Comparison of ENCODE assay signal across 10 mouse cellular contexts in the genomic region with DNA sequence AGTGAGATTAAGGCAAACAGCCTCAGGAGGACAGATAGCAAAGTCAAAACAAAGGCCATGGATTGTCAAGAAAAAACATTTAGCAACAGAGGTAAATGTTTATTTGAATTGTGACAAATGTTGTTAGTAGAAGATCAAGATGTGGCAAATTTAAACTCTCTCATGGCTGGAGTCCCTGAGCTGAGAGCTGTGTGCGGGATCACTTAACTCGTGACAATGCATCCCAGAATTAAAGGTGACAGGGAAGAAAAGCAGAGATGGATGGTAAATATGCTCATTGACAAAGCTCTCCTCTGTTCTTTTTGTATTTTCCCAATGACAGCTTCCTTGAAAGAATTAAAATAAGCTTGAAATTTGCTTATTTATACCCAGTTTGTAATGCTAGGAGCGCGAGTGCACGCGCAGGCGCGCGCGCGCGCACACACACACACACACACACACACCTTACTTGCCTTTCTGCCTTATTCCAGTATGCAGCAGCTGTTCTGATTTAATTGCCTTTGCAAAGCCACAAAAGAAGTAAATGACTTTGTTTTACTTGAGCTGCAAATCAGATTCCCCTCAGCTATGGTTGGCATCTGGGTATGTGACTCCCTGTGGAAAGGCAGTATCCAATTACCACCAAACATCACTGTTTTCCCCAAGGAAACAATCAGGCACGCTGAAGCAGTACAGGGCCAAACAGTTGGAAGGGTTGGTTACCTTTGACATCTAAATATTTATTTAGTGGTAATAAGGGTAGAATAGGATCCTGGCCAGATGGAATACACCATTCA.
DNase-seq lines count a peak whose midpoint lies in the region; ATAC-seq and TF ChIP-seq lines count a peak whose summit lies in the region.
"Had no signal": no experiment of that assay in that cellular context is flagged by ENCODE, and none has a peak within 500 bp of the region (broad histone marks: within the 10 kb centered on the region; RNA-seq: fewer than 3 reads in every experiment).

No protein-coding gene starts in this region.

- no peak for TF ChIP-seq CTCF in gastrocnemius, adult 2 months (IDR thresholded peaks at IDR 0.05)

- peak; percentile 69 for ATAC-seq in forebrain, embryonic 11.5 days (replicated peaks; ENCODE audit: low FRiP score)
- peak; percentile 65; the same call in 1 of the 2 replicates for ATAC-seq in forebrain, embryonic 13.5 days
- ATAC-seq in neural tube, embryonic 11.5 days (ENCODE audit: insufficient read depth, low FRiP score, low TSS enrichment) = peak; percentile 73; the same call in 1 of the 2 replicates
- ATAC-seq in CD4-positive, CD25-positive, alpha-beta regulatory T cell, adult 4 months = no peak
- no peak for ATAC-seq in cerebellum, adult (ENCODE audit: insufficient number of reproducible peaks, low FRiP score, low TSS enrichment)

- intact Hi-C loops in gastrocnemius, adult 2 months (cut with DNase I) = no loop called here

- H3K4me3 ChIP-seq in forebrain, embryonic 11.5 days (ENCODE audit: low read depth, low read length) = no peak overlapping the region
- H3K4me3 ChIP-seq in forebrain, embryonic 10.5 days = no peak overlapping the region
- H3K4me3 ChIP-seq in forebrain, embryonic 13.5 days = no peak overlapping the region
- no peak overlapping the region for H3K4me3 ChIP-seq in limb, embryonic 10.5 days
- no peak overlapping the region for H3K4me3 ChIP-seq in neural tube, embryonic 11.5 days (ENCODE audit: low read depth, low read length)
- H3K4me3 ChIP-seq in gastrocnemius, adult 2 months = no peak overlapping the region

- peak; percentile 57 for DNase-seq in forebrain, embryonic 11.5 days (ENCODE audit: low spot score)
- DNase-seq in forebrain, embryonic 10.5 days (ENCODE audit: extremely low spot score, low spot score) = no peak
- DNase-seq in limb, embryonic 10.5 days (ENCODE audit: low spot score) = peak; percentile 50
- DNase-seq in neural tube, embryonic 11.5 days (ENCODE audit: low spot score) = peak; percentile 36
- no peak for DNase-seq in gastrocnemius, adult 2 months
- DNase-seq: heart, postnatal 4 days had no signal

- 82% methylated on average over 13 of the region's 13 CpGs for WGBS in forebrain, embryonic 11.5 days
- WGBS in forebrain, embryonic 10.5 days = 83% methylated on average over 13 of the region's 13 CpGs
- WGBS in forebrain, embryonic 13.5 days = 76% methylated on average over 13 of the region's 13 CpGs
- 81% methylated on average over 13 of the region's 13 CpGs for WGBS in limb, embryonic 10.5 days
- 75% methylated on average over 13 of the region's 13 CpGs for WGBS in neural tube, embryonic 11.5 days

- H3K27ac ChIP-seq in forebrain, embryonic 11.5 days (ENCODE audit: low read depth, low read length) = 0 out of 2 replicates have a peak overlapping the region, but pooled peaks have one; percentile 3
- no peak overlapping the region for H3K27ac ChIP-seq in forebrain, embryonic 10.5 days
- 0 out of 2 replicates have a peak overlapping the region, but pooled peaks have one; percentile 19 for H3K27ac ChIP-seq in forebrain, embryonic 13.5 days
- H3K27ac ChIP-seq in limb, embryonic 10.5 days = no peak overlapping the region
- 0 out of 2 replicates have a peak overlapping the region, but pooled peaks have one; percentile 29 for H3K27ac ChIP-seq in neural tube, embryonic 11.5 days (ENCODE audit: low read depth, low read length)
- H3K27ac ChIP-seq in gastrocnemius, adult 2 months = no peak overlapping the region
- H3K27ac ChIP-seq: liver, embryonic 14.5 days had no signal

- no peaks in the 10 kb centered on the region for H3K4me1 ChIP-seq in forebrain, embryonic 11.5 days (replicated peaks; ENCODE audit: control insufficient read depth, insufficient read depth, low read length)
- H3K4me1 ChIP-seq in forebrain, embryonic 10.5 days = peaks cover 23% of the 10 kb centered on the region
- H3K4me1 ChIP-seq in forebrain, embryonic 13.5 days = peaks cover 12% of the 10 kb centered on the region
- peaks cover 19% of the 10 kb centered on the region for H3K4me1 ChIP-seq in limb, embryonic 10.5 days
- H3K4me1 ChIP-seq in neural tube, embryonic 11.5 days (ENCODE audit: control insufficient read depth, insufficient read depth, low read length) = peaks cover 5% of the 10 kb centered on the region

- no peaks in the 10 kb centered on the region for H3K9me3 ChIP-seq in forebrain, embryonic 11.5 days (ENCODE audit: control insufficient read depth, low read length)
- no peaks in the 10 kb centered on the region for H3K9me3 ChIP-seq in forebrain, embryonic 10.5 days
- no peaks in the 10 kb centered on the region for H3K9me3 ChIP-seq in forebrain, embryonic 13.5 days (replicated peaks)
- no peaks in the 10 kb centered on the region for H3K9me3 ChIP-seq in limb, embryonic 10.5 days (replicated peaks)
- no peaks in the 10 kb centered on the region for H3K9me3 ChIP-seq in neural tube, embryonic 11.5 days (ENCODE audit: control insufficient read depth, low read length)

- no peaks in the 10 kb centered on the region for H3K27me3 ChIP-seq in forebrain, embryonic 11.5 days (ENCODE audit: control insufficient read depth, insufficient read depth, low read length)
- no peaks in the 10 kb centered on the region for H3K27me3 ChIP-seq in forebrain, embryonic 10.5 days (ENCODE audit: poor library complexity, severe bottlenecking)
- no peaks in the 10 kb centered on the region for H3K27me3 ChIP-seq in forebrain, embryonic 13.5 days
- no peaks in the 10 kb centered on the region for H3K27me3 ChIP-seq in limb, embryonic 10.5 days (ENCODE audit: low read depth, poor library complexity, severe bottlenecking)
- no peaks in the 10 kb centered on the region for H3K27me3 ChIP-seq in neural tube, embryonic 11.5 days (ENCODE audit: control insufficient read depth, insufficient read depth, low read length)

- H3K4me2 ChIP-seq in forebrain, embryonic 11.5 days (ENCODE audit: low read depth, low read length, severe bottlenecking) = no peak overlapping the region
- H3K4me2 ChIP-seq in forebrain, embryonic 13.5 days = peak overlapping the region; percentile 7; the same call in 1 of the 2 replicates
- no peak overlapping the region for H3K4me2 ChIP-seq in neural tube, embryonic 11.5 days (ENCODE audit: low read depth)

- H3K36me3 ChIP-seq in forebrain, embryonic 11.5 days (ENCODE audit: control insufficient read depth, insufficient read depth, low read length) = no peaks in the 10 kb centered on the region
- no peaks in the 10 kb centered on the region for H3K36me3 ChIP-seq in forebrain, embryonic 10.5 days (replicated peaks)
- no peaks in the 10 kb centered on the region for H3K36me3 ChIP-seq in forebrain, embryonic 13.5 days (ENCODE audit: poor library complexity, severe bottlenecking)
- no peaks in the 10 kb centered on the region for H3K36me3 ChIP-seq in limb, embryonic 10.5 days
- no peaks in the 10 kb centered on the region for H3K36me3 ChIP-seq in neural tube, embryonic 11.5 days (ENCODE audit: control insufficient read depth, insufficient read depth, low read length)

- H3K9ac ChIP-seq in forebrain, embryonic 11.5 days (ENCODE audit: low read length) = no peak overlapping the region
- H3K9ac ChIP-seq in forebrain, embryonic 13.5 days = no peak overlapping the region
- no peak overlapping the region for H3K9ac ChIP-seq in neural tube, embryonic 11.5 days (ENCODE audit: low read length)
- H3K9ac ChIP-seq: liver, embryonic 14.5 days had no signal

Comparison
In these comparisons a context has a peak if more than half of its experiments do, and no peak if none do; other contexts are left out.
1. DNase-seq: peak in forebrain, embryonic 11.5 days (single experiment), limb, embryonic 10.5 days (single experiment) and neural tube, embryonic 11.5 days (single experiment); none in forebrain, embryonic 10.5 days (single experiment) and gastrocnemius, adult 2 months (single experiment).
2. H3K27ac ChIP-seq: peak in forebrain, embryonic 11.5 days (single experiment), forebrain, embryonic 13.5 days (single experiment) and neural tube, embryonic 11.5 days (single experiment); none in forebrain, embryonic 10.5 days (single experiment), limb, embryonic 10.5 days (single experiment) and gastrocnemius, adult 2 months (single experiment).
3. ATAC-seq: peak in forebrain, embryonic 11.5 days (single experiment), forebrain, embryonic 13.5 days (single experiment) and neural tube, embryonic 11.5 days (single experiment); none in CD4-positive, CD25-positive, alpha-beta regulatory T cell, adult 4 months (single experiment) and cerebellum, adult (single experiment).